Mouse (Mus musculus): ENCODE measurements around the gene Dgkh. TPM values are rescaled to one million over a fixed set of nuclear protein-coding genes. Genes with fewer than 3 reads are reported as not detected.
"Not testable (repeated sequence)": the region's sequence is repeated elsewhere in the genome, so short reads cannot be mapped to it uniquely, and the experiment has no call there.

The Dgkh gene
- polyA plus RNA-seq, 1 experiment from 2014 or later = 2.8 TPM

GRCm38 (mm10) chr14:78583168-78583567 is 149.4 kb downstream of the Dgkh start:
- Histone ChIP-seq H3K9ac (replicated peaks; ENCODE audit: low read depth, low read length) (no peak overlapping the region), H3K4me3 (replicated peaks; ENCODE audit: low read length) (no peak overlapping the region), H3K4me2 (ENCODE audit: low read length) (no peak overlapping the region), H3K36me3 (ENCODE audit: control insufficient read depth, insufficient read depth) (peaks cover 9% of the 10 kb centered on the region), H3K27ac (ENCODE audit: low read length) (no peak overlapping the region), H3K4me1 (replicated peaks; ENCODE audit: control insufficient read depth, insufficient read depth, low read length) (no peaks in the 10 kb centered on the region), H3K9me3 (ENCODE audit: control insufficient read depth, low read length) (no peaks in the 10 kb centered on the region), H3K27me3 (replicated peaks; ENCODE audit: control insufficient read depth, insufficient read depth, low read length) (no peaks in the 10 kb centered on the region)
- ATAC-seq = no peak

GRCm38 (mm10) chr14:78575899-78576298 is 156.7 kb downstream of the Dgkh start:
- no peaks in the 10 kb centered on the region for H3K27me3 ChIP-seq (replicated peaks; ENCODE audit: control insufficient read depth, insufficient read depth, low read length)
- no peak overlapping the region for H3K9ac ChIP-seq (replicated peaks; ENCODE audit: low read depth, low read length)
- no peak overlapping the region for H3K27ac ChIP-seq (ENCODE audit: low read length)
- 79% methylated on average over 13 of the region's 13 CpGs for WGBS
- H3K9me3 ChIP-seq (ENCODE audit: control insufficient read depth, low read length) = no peaks in the 10 kb centered on the region
- H3K4me1 ChIP-seq (replicated peaks; ENCODE audit: control insufficient read depth, insufficient read depth, low read length) = no peaks in the 10 kb centered on the region
- no peak for ATAC-seq
- H3K4me3 ChIP-seq (replicated peaks; ENCODE audit: low read length) = no peak overlapping the region
- no peak overlapping the region for H3K4me2 ChIP-seq (ENCODE audit: low read length)
- H3K36me3 ChIP-seq (ENCODE audit: control insufficient read depth, insufficient read depth) = peaks cover 6% of the 10 kb centered on the region

GRCm38 (mm10) chr14:78568410-78568809 is 164.2 kb downstream of the Dgkh start:
- no peak for ATAC-seq
- no peaks in the 10 kb centered on the region for H3K27me3 ChIP-seq (replicated peaks; ENCODE audit: control insufficient read depth, insufficient read depth, low read length)
- 93% methylated on average over 5 of the region's 5 CpGs for WGBS
- no peaks in the 10 kb centered on the region for H3K36me3 ChIP-seq (ENCODE audit: control insufficient read depth, insufficient read depth)
- H3K9ac ChIP-seq (replicated peaks; ENCODE audit: low read depth, low read length) = no peak overlapping the region
- H3K9me3 ChIP-seq (ENCODE audit: control insufficient read depth, low read length) = no peaks in the 10 kb centered on the region
- H3K4me2 ChIP-seq (ENCODE audit: low read length) = no peak overlapping the region
- no peak overlapping the region for H3K27ac ChIP-seq (ENCODE audit: low read length)
- no peak overlapping the region for H3K4me3 ChIP-seq (replicated peaks; ENCODE audit: low read length)
- H3K4me1 ChIP-seq (replicated peaks; ENCODE audit: control insufficient read depth, insufficient read depth, low read length) = no peaks in the 10 kb centered on the region

- Histone ChIP-seq H3K27ac (ENCODE audit: low read length) (no peak overlapping the region), H3K4me2 (ENCODE audit: low read length) (no peak overlapping the region), H3K9me3 (ENCODE audit: control insufficient read depth, low read length) (no peaks in the 10 kb centered on the region), H3K36me3 (ENCODE audit: control insufficient read depth, insufficient read depth) (no peaks in the 10 kb centered on the region), H3K4me3 (replicated peaks; ENCODE audit: low read length) (no peak overlapping the region), H3K27me3 (replicated peaks; ENCODE audit: control insufficient read depth, insufficient read depth, low read length) (no peaks in the 10 kb centered on the region), H3K9ac (replicated peaks; ENCODE audit: low read depth, low read length) (no peak overlapping the region), H3K4me1 (replicated peaks; ENCODE audit: control insufficient read depth, insufficient read depth, low read length) (no peaks in the 10 kb centered on the region; the same call in 1 of the 2 replicates)
- 81% methylated on average over 4 of the region's 4 CpGs for WGBS
- ATAC-seq = no peak
These were observed 166.1 kb downstream of the Dgkh start for GRCm38 (mm10) chr14:78566431-78566830.

DNA sequence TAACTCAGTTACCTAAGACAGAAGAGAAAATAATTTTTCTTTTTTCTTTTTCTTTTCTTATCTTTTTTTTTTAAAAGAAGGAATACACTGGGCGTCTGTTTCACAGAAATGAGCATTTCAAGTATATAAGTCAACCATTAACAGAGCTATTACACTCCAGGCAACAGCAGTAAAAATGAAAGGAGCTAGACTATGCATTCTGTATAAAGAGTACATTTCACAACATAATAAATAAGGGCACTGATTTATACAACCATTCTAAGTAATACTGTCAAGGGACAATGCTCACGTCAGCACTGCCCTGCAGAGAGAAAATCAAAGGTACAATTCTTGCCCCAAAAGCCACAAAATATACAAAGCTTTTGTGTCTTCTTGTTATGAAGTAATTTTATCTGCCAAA is 168.3 kb downstream of the Dgkh start:
- ATAC-seq = no peak
- H3K4me3 ChIP-seq (replicated peaks; ENCODE audit: low read length) = no peak overlapping the region
- 85% methylated on average over 2 of the region's 2 CpGs for WGBS
- no peak overlapping the region for H3K27ac ChIP-seq (ENCODE audit: low read length)
- no peaks in the 10 kb centered on the region for H3K27me3 ChIP-seq (replicated peaks; ENCODE audit: control insufficient read depth, insufficient read depth, low read length)
- H3K4me1 ChIP-seq (replicated peaks; ENCODE audit: control insufficient read depth, insufficient read depth, low read length) = no peaks in the 10 kb centered on the region; the same call in 1 of the 2 replicates
- no peaks in the 10 kb centered on the region for H3K9me3 ChIP-seq (ENCODE audit: control insufficient read depth, low read length)
- no peaks in the 10 kb centered on the region for H3K36me3 ChIP-seq (ENCODE audit: control insufficient read depth, insufficient read depth)
- H3K4me2 ChIP-seq (ENCODE audit: low read length) = no peak overlapping the region
- no peak overlapping the region for H3K9ac ChIP-seq (replicated peaks; ENCODE audit: low read depth, low read length)

- Histone ChIP-seq H3K9me3 (ENCODE audit: control insufficient read depth, low read length) (no peaks in the 10 kb centered on the region), H3K27ac (ENCODE audit: low read length) (no peak overlapping the region), H3K4me2 (ENCODE audit: low read length) (no peak overlapping the region), H3K9ac (replicated peaks; ENCODE audit: low read depth, low read length) (no peak overlapping the region), H3K36me3 (ENCODE audit: control insufficient read depth, insufficient read depth) (no peaks in the 10 kb centered on the region), H3K4me1 (replicated peaks; ENCODE audit: control insufficient read depth, insufficient read depth, low read length) (no peaks in the 10 kb centered on the region; the same call in 1 of the 2 replicates), H3K4me3 (replicated peaks; ENCODE audit: low read length) (no peak overlapping the region), H3K27me3 (replicated peaks; ENCODE audit: control insufficient read depth, insufficient read depth, low read length) (no peaks in the 10 kb centered on the region)
- WGBS = 48% methylated on average over 7 of the region's 7 CpGs
- no peak for ATAC-seq
These were observed 169.4 kb downstream of the Dgkh start for GRCm38 (mm10) chr14:78563211-78563610.

GRCm38 (mm10) chr14:78562121-78562520 is 170.5 kb downstream of the Dgkh start:
- 66% methylated on average over 4 of the region's 4 CpGs for WGBS
- ATAC-seq = no peak
- H3K4me3 ChIP-seq (replicated peaks; ENCODE audit: low read length) = no peak overlapping the region

GRCm38 (mm10) chr14:78559042-78559441 is 173.5 kb downstream of the Dgkh start:
- Histone ChIP-seq H3K9me3 (ENCODE audit: control insufficient read depth, low read length) (no peaks in the 10 kb centered on the region), H3K4me2 (ENCODE audit: low read length) (no peak overlapping the region), H3K36me3 (ENCODE audit: control insufficient read depth, insufficient read depth) (no peaks in the 10 kb centered on the region), H3K4me1 (replicated peaks; ENCODE audit: control insufficient read depth, insufficient read depth, low read length) (no peaks in the 10 kb centered on the region; the same call in 1 of the 2 replicates), H3K9ac (replicated peaks; ENCODE audit: low read depth, low read length) (no peak overlapping the region), H3K27me3 (replicated peaks; ENCODE audit: control insufficient read depth, insufficient read depth, low read length) (no peaks in the 10 kb centered on the region), H3K4me3 (replicated peaks; ENCODE audit: low read length) (no peak overlapping the region), H3K27ac (ENCODE audit: low read length) (no peak overlapping the region)
- WGBS = 92% methylated on average over 8 of the region's 8 CpGs
- no peak for ATAC-seq

More at GRCm38 (mm10) chr14:78562121-78562520, 170.5 kb downstream of the Dgkh start:
- no peak overlapping the region for H3K4me2 ChIP-seq (ENCODE audit: low read length)
- no peaks in the 10 kb centered on the region for H3K9me3 ChIP-seq (ENCODE audit: control insufficient read depth, low read length)
- no peaks in the 10 kb centered on the region; the same call in 1 of the 2 replicates for H3K4me1 ChIP-seq (replicated peaks; ENCODE audit: control insufficient read depth, insufficient read depth, low read length)
- no peak overlapping the region for H3K9ac ChIP-seq (replicated peaks; ENCODE audit: low read depth, low read length)
- H3K27ac ChIP-seq (ENCODE audit: low read length) = no peak overlapping the region
- no peaks in the 10 kb centered on the region for H3K27me3 ChIP-seq (replicated peaks; ENCODE audit: control insufficient read depth, insufficient read depth, low read length)
- H3K36me3 ChIP-seq (ENCODE audit: control insufficient read depth, insufficient read depth) = no peaks in the 10 kb centered on the region

DNA sequence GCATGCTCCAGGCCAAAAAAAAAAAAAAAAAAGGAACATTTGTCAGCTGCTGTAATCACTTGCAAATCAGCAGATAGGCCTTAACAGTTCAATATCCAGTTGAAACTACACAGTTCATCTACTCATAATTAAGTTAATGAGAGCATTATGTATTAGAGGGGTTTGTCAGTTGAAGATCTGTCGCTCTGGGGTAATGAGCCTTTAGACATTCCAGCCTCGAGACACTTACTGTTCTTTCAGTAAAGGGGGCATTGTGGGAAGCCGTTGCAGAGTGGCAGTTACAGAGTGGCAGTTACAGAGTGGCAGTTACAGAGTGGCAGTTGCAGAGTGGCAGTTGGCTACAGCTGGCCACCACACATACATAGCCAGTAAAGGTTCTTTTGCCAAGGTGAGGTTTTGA is 177.7 kb downstream of the Dgkh start:
- not testable (repeated sequence) for H3K27ac ChIP-seq (ENCODE audit: low read length); H3K9ac ChIP-seq (replicated peaks; ENCODE audit: low read depth, low read length); H3K4me2 ChIP-seq (ENCODE audit: low read length); H3K4me3 ChIP-seq (replicated peaks; ENCODE audit: low read length); H3K27me3 ChIP-seq (replicated peaks; ENCODE audit: control insufficient read depth, insufficient read depth, low read length); H3K9me3 ChIP-seq (ENCODE audit: control insufficient read depth, low read length); H3K36me3 ChIP-seq (ENCODE audit: control insufficient read depth, insufficient read depth); H3K4me1 ChIP-seq (replicated peaks; ENCODE audit: control insufficient read depth, insufficient read depth, low read length)
- 16% methylated on average over 3 of the region's 3 CpGs for WGBS
- ATAC-seq = peak; percentile 69

- H3K4me1 ChIP-seq (replicated peaks; ENCODE audit: control insufficient read depth, insufficient read depth, low read length) = no peaks in the 10 kb centered on the region
- no peak for ATAC-seq
- no peaks in the 10 kb centered on the region for H3K9me3 ChIP-seq (ENCODE audit: control insufficient read depth, low read length)
- H3K4me2 ChIP-seq (ENCODE audit: low read length) = no peak overlapping the region
- 92% methylated on average over 6 of the region's 6 CpGs for WGBS
- no peaks in the 10 kb centered on the region for H3K36me3 ChIP-seq (ENCODE audit: control insufficient read depth, insufficient read depth)
- no peaks in the 10 kb centered on the region for H3K27me3 ChIP-seq (replicated peaks; ENCODE audit: control insufficient read depth, insufficient read depth, low read length)
- no peak overlapping the region for H3K27ac ChIP-seq (ENCODE audit: low read length)
- no peak overlapping the region for H3K9ac ChIP-seq (replicated peaks; ENCODE audit: low read depth, low read length)
- no peak overlapping the region for H3K4me3 ChIP-seq (replicated peaks; ENCODE audit: low read length)
These were observed 178.9 kb downstream of the Dgkh start for GRCm38 (mm10) chr14:78553661-78554060.

Measured in forebrain, embryonic 16.5 days (tissue).